Mouse (Mus musculus) bone marrow macrophage, adult 2 months (primary cell): Measurements from ENCODE around the gene Mex3a.

Experiments
- CTCF ChIP-seq: IDR thresholded peaks from 2 replicates; pipeline ENCODE4 v1.5.1; 2012; ENCODE audit warnings: low read depth, mild to moderate bottlenecking, low read length, moderate library complexity
- POLR2A ChIP-seq: IDR thresholded peaks from 2 replicates; pipeline ENCODE4 v1.6.1; 2012; ENCODE audit warnings: mild to moderate bottlenecking, low read depth, low read length, borderline replicate concordance

GRCm38 (mm10) chr3:88535005-88535404, 2.8 kb downstream of the Mex3a start:
- no peak for TF ChIP-seq POLR2A
- no peak for TF ChIP-seq CTCF
